Mouse (Mus musculus) heart, postnatal 4 days (tissue): ENCODE results near the gene Elmsan1. TPM values are rescaled to one million over a fixed set of nuclear protein-coding genes. Genes with fewer than 3 reads are reported as not detected.

ENCODE experiments used
- DNase-seq: peaks from one replicate; pipeline ENCODE4 v3.0.0; 2021
- total RNA-seq, 2 experiments: library from RNA; stranded (reverse); gene quantifications; 2 replicates each; pipeline ENCODE4 v1.2.3; 2021

Elmsan1 gene
- total RNA-seq, 2 experiments from 2014 or later, result 18.5 to 18.6 TPM

DNA sequence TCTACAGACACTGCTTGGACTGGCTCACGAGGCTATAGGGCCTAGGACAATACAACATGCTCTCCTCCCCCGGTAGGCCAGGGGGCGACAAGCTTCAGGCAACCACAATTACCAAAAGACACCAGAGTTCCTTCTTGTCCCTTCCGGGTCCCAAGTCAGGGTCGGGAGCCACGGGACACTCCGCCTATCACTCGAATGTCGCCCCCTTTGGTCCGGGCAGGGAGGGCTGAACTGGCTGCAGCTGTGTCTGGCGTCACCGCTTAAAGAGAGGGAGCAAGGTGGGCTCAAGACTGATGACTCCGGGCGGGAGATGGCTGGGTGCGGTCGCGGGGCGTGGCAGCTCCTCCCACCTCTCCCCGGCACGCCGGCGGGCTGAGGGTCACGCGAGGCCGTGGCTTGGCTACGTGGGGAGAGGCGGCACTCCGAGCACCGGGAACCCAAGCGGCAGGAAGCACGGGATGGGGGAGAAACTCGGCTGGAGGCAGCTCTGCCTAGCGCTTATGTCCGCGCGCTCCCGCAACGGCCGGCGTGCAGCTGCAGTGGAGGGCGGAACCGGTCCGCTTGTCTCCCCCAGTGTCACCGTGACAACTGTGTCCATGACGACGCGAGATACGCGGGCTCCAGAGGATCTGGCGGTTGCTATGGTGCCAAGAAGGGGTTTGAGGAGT is 70.6 kb downstream of the Elmsan1 start, which contains the start of gene Pnma1:
TSS of gene Pnma1 (minus strand) at position 536 of the 668 bp plus-strand sequence.
- DNase-seq, result peak; percentile 79

- DNase-seq, result no peak
These were observed 76.2 kb downstream of the Elmsan1 start for GRCm38 (mm10) chr12:84142281-84143050.

- DNase-seq, result no peak
These were observed 77.4 kb downstream of the Elmsan1 start for GRCm38 (mm10) chr12:84141271-84141670.

DNA sequence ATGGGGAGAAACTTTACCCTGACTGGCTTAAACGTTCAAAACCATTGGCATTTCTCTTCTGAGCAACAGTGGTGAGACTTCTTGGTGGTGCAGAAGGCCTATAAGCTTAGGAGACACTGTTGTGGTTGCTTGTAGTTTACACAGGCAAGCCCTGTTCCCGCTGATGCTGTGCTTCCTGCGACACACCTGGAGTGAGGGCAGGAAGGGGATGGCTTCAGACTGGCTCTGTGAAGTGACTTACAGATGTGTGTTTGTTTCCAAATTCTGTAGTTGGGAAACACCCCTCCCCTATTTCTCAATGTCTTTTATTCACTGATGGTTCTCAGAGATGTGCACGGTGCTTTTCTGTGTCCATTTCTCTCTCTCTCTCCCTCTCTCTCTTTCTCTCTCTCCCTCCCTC is 78.5 kb downstream of the Elmsan1 start:
- no peak for DNase-seq

- no peak for DNase-seq
These were observed 81.5 kb downstream of the Elmsan1 start for GRCm38 (mm10) chr12:84137131-84137530.

- DNase-seq, result peak; percentile 41
These were observed 86.4 kb downstream of the Elmsan1 start for GRCm38 (mm10) chr12:84132265-84132664.

GRCm38 (mm10) chr12:84129931-84130330 is 88.8 kb downstream of the Elmsan1 start:
- no peak for DNase-seq

- DNase-seq, result no peak
These were observed 90.1 kb downstream of the Elmsan1 start for GRCm38 (mm10) chr12:84128576-84128975.

DNA sequence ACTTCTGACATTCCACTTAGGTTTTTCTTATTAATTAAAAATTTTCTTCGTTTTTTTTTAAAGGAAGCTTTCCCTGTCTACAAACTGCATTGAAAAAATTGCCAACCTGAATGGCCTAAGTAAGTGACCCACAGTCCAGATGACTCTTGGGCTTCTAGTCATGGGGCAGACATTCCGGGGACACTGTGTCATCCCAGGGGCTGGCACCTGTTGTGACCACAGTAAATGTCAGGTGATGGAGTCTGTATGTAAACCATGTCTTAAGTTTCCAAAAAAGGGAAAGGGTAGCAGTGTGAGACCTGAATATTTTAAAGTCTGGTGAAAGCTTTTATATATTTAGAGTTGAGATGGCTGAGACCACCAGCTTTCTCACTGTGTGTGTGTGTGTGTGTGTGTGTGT is 91.8 kb downstream of the Elmsan1 start:
- no peak for DNase-seq

DNA sequence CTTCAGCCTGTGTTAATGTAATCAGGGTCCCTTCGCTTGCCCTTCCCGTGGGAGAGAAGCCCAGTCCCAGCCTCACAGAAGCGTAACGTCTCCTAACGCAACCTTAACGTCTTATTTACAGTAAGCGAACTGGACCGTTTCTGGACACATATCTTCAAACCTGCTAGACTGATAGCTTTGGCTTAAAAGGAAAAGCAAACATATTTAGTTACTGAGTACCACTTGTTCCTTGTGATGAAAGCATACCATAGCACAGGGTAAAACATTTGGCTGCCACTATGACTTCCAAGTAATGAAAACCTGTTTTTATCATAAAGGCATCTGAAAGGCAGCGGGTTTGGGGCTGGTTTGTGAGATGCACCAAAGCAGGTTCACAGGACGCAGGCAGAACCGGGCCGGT is 92.8 kb downstream of the Elmsan1 start:
- no peak for DNase-seq

GRCm38 (mm10) chr12:84119584-84119983 is 99.1 kb downstream of the Elmsan1 start:
- DNase-seq, result no peak

DNA sequence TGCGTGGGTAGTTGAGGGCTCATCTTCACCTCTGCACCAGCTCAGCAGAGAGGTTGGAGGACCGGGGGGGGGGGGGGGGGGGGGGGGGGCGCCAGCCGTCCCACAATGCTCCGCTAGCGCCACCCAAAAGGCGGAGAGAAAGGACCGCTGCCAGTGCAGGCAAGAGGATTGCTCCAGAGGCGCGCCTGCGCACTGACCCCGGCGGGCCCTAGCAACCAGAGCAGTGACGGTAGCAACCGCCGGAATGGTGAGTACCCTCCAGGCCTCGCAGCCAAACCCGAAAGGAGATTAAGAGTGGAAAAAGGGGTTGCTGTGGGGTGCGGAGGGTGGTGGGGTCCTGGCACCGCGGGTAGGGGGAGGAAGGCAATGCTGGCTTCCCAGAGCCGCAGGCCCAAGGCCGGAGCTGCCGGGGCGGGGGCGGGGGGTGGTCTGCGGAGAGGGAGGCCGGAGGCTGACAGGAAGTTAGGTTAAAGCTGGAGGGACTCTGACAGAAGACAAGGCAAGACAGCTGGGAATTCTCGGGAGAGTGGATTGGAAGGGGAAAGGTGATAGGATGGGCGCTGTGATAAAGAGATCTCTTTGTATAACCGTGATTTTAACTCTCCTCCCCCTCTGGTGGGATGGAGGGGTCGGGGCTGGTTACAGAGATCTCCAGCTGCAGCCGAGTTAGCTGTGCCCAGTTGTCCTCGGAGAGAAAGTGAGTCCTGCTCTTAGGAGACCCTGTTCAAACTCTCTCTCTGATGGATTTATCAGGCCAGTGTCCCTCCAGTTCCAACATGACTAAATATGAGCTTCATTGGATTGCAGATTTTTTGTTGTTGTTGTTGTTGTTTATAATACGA is 104.3 kb downstream of the Elmsan1 start, which contains the start of gene Dnal1:
TSS of gene Dnal1 (plus strand) at position 214 of the 842 bp plus-strand sequence.
- DNase-seq, result peak; percentile 91

- DNase-seq, result no peak
These were observed 105.0 kb downstream of the Elmsan1 start for GRCm38 (mm10) chr12:84113676-84114075.

- DNase-seq, result no peak
These were observed 107.9 kb downstream of the Elmsan1 start for GRCm38 (mm10) chr12:84110814-84111213.

DNA sequence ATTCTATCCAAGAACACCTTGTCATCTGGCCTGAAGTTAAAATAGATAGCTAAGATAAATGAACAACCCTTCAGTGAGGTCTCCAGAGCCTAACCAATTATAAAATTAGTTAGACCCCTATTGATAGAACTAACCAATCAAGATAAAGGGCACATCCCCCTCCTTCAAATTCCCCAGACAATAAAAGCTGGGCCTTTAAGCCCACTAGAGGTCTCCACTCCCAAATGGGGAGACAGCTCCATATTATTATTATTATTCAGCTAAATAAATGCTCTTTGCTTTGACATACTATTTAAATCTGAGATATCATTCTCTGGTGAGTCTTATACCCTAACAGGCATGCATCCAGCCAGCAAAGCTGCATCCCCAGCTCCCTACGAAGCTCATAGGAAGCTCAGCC is 108.8 kb downstream of the Elmsan1 start:
- no peak for DNase-seq

DNA sequence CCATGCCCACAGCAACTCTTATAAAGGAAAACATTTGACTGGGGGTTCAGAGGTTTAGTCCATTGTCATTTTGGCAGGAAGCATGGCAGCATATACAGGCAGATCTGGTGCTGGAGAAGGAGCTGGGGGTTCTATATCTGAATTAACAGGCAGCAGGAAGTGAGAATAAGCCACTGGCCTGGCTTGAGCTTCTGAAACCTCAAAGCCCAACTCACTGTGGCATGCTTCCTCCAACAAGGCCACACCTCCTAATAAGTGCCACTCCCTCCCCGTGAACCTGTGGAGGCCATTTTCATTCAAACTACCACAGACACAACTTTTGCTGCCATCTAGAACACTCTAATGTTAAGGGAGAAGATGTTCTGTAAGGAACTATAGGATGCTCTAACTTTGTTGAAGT is 111.0 kb downstream of the Elmsan1 start:
- DNase-seq, result no peak

- no peak for DNase-seq
These were observed 111.7 kb downstream of the Elmsan1 start for GRCm38 (mm10) chr12:84107012-84107411.

- no peak for DNase-seq
These were observed 117.2 kb downstream of the Elmsan1 start for GRCm38 (mm10) chr12:84101493-84101845.

- DNase-seq, result peak; percentile 52
These were observed 117.8 kb downstream of the Elmsan1 start, which contains the start of gene Acot6 for GRCm38 (mm10) chr12:84100604-84101492. Gene Acot6, plus strand, starts transcription at chr12:84100654.

- DNase-seq, result no peak
These were observed 118.6 kb downstream of the Elmsan1 start for GRCm38 (mm10) chr12:84100071-84100470.

DNA sequence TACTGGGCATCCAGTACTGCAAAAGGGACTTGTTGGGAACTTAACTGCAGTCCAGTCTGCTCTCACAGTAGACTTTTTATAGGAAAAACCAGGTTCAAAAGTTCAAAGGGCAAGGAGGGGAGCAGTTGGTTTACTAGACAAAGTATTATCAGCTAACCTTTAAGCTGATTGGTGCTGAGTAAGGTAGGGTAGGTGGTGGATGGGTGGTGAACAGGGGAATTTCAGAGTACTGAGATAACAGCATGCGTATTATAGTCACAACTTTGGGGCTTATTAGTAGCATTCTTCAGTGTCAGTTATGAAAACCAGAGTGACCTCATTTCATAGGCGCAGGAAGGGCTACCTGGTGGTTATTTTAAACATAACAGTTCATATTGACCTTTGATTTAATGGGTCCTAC is 119.1 kb downstream of the Elmsan1 start:
- DNase-seq, result no peak
